Mouse (Mus musculus) lung, postnatal 0 days (tissue): Measurements from ENCODE around the gene Gpx5. TPM values are rescaled to one million over a fixed set of nuclear protein-coding genes. Genes with fewer than 3 reads are reported as not detected.
A peak's percentile ranks its signal among the peaks of the same experiment; 100 is the strongest.

Experiments used
- ATAC-seq: fragments of 200-750 bp; cut with Nextera tagmentation; 2 replicates; pipeline ENCODE4 v1.8.0; 2017; ENCODE audit warnings: moderate library complexity
- DNase-seq: peaks from one replicate; pipeline ENCODE4 v3.0.0-alpha.2; 2016; ENCODE audit warnings: low spot score
- H3K27ac ChIP-seq: fragments of 300-500 bp; sonication (generic); 2 replicates; pipeline ENCODE4 v1.5.1; 2014; ENCODE audit warnings: antibody characterized with exemption, mild to moderate bottlenecking, low read length, mixed read lengths
- H3K27me3 ChIP-seq: fragments of 300-500 bp; sonication (generic); replicated peaks from 2 replicates; pipeline ENCODE4 v1.6.1; 2014; ENCODE audit warnings: low read length, mixed read lengths; ENCODE audit not compliant: insufficient read depth
- H3K36me3 ChIP-seq: fragments of 300-500 bp; sonication (generic); 2 replicates; pipeline ENCODE4 v1.6.1; 2014; ENCODE audit warnings: low read length, mixed read lengths; ENCODE audit not compliant: insufficient read depth
- H3K4me1 ChIP-seq: fragments of 300-500 bp; sonication (generic); 2 replicates; pipeline ENCODE4 v1.6.1; 2014; ENCODE audit warnings: antibody characterized with exemption, low read depth, low read length, mixed read lengths; ENCODE audit not compliant: insufficient read depth
- H3K4me2 ChIP-seq: fragments of 300-500 bp; sonication (generic); replicated peaks from 2 replicates; pipeline ENCODE4 v1.6.1; 2014; ENCODE audit warnings: low read depth, mild to moderate bottlenecking, low read length, moderate library complexity, mixed read lengths
- H3K4me3 ChIP-seq: fragments of 300-500 bp; sonication (generic); 2 replicates; pipeline ENCODE4 v1.5.1; 2014; ENCODE audit warnings: low read depth, low read length
- H3K9ac ChIP-seq: fragments of 300-500 bp; sonication (generic); replicated peaks from 2 replicates; pipeline ENCODE4 v1.6.1; 2014; ENCODE audit warnings: low read depth, mild to moderate bottlenecking
- H3K9me3 ChIP-seq: fragments of 300-500 bp; sonication (generic); 2 replicates; pipeline ENCODE4 v1.6.1; 2016; ENCODE audit warnings: low read length, mixed read lengths
- CTCF ChIP-seq: IDR thresholded peaks from 2 replicates; pipeline ENCODE4 v1.5.1; 2016; ENCODE audit warnings: antibody characterized with exemption, mild to moderate bottlenecking
- EP300 ChIP-seq: IDR thresholded peaks from 2 replicates; pipeline ENCODE4 v1.6.1; 2016; ENCODE audit warnings: antibody characterized with exemption, mild to moderate bottlenecking, control low read depth
- WGBS: fragments of 180-500 bp; shearing (Covaris S2); extraction: QIAGEN DNeasy Blood & Tissue Kit; methylation state at CpG from one replicate; pipeline ENCODE4 v1.1.7; 2014; 5-methylcytosine and 5-hydroxymethylcytosine counted together
- polyA plus RNA-seq: library from polyadenylated mRNA; unstranded; fragments of >200 nt; fragmentation: Nextera tagmentation; extraction: Ambion mirVana; gene quantifications from 2 replicates; pipeline ENCODE4 v1.2.1, GENCODE M21; 2015

Gene Gpx5
- polyA plus RNA-seq, 1 experiment from 2014 or later: not detected

GRCm38 (mm10) chr13:21304483-21305066 lies 12.0 kb upstream of the Gpx5 start:
- Histone ChIP-seq H3K9me3 (no peaks in the 10 kb centered on the region), H3K4me3 (no peak overlapping the region), H3K4me2 (no peak overlapping the region), H3K27me3 (no peaks in the 10 kb centered on the region), H3K4me1 (no peaks in the 10 kb centered on the region), H3K36me3 (no peaks in the 10 kb centered on the region), H3K9ac (no peak overlapping the region), H3K27ac (no peak overlapping the region)
- no peak for TF ChIP-seq CTCF
- TF ChIP-seq EP300: no peak
- WGBS: 58% methylated on average over 3 of the region's 3 CpGs
- DNase-seq: no peak
- ATAC-seq: no peak

GRCm38 (mm10) chr13:21298557-21298956 lies 6.0 kb upstream of the Gpx5 start:
- H3K27ac ChIP-seq: no peak overlapping the region
- 33% methylated on average over 3 of the region's 3 CpGs for WGBS
- no peaks in the 10 kb centered on the region for H3K9me3 ChIP-seq
- H3K9ac ChIP-seq: no peak overlapping the region
- no peaks in the 10 kb centered on the region for H3K27me3 ChIP-seq
- no peak for DNase-seq
- TF ChIP-seq CTCF: no peak
- TF ChIP-seq EP300: no peak
- H3K4me1 ChIP-seq: no peaks in the 10 kb centered on the region
- H3K36me3 ChIP-seq: no peaks in the 10 kb centered on the region
- ATAC-seq: no peak
- no peak overlapping the region for H3K4me2 ChIP-seq
- no peak overlapping the region for H3K4me3 ChIP-seq

DNA sequence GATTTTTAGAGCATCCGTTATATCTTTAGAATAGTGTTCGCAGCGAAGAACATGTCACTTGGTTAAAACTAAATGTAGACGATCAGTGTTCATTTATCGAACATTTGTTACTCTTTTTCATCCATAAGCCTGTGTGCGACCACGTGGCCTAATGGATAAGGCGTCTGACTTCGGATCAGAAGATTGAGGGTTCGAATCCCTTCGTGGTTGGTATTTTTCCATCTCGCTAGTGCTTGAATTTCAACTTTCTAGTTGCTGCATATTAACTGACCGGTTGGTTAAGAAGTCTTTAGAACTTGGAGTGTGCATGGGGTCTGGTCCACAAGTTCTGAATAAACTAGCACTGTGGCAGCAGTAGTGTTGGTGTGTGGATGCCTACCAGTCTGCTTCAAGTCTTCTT lies 13.0 kb downstream of the Gpx5 start:
- peaks cover 5% of the 10 kb centered on the region; the same call in 1 of the 2 replicates for H3K4me1 ChIP-seq
- DNase-seq (peak; percentile 80), ATAC-seq (peak; percentile 75)
- TF ChIP-seq EP300 (0 out of 2 replicates have a peak, but pooled peaks have one; percentile 34), CTCF (no peak)
- H3K9ac ChIP-seq: no peak overlapping the region
- no peaks in the 10 kb centered on the region for H3K9me3 ChIP-seq
- peak overlapping the region; percentile 61 for H3K4me2 ChIP-seq
- WGBS: under 1% methylated on average over 13 of the region's 13 CpGs
- no peaks in the 10 kb centered on the region for H3K27me3 ChIP-seq
- H3K36me3 ChIP-seq: no peaks in the 10 kb centered on the region
- H3K27ac ChIP-seq: no peak overlapping the region
- peak overlapping the region; percentile 40 for H3K4me3 ChIP-seq

DNA sequence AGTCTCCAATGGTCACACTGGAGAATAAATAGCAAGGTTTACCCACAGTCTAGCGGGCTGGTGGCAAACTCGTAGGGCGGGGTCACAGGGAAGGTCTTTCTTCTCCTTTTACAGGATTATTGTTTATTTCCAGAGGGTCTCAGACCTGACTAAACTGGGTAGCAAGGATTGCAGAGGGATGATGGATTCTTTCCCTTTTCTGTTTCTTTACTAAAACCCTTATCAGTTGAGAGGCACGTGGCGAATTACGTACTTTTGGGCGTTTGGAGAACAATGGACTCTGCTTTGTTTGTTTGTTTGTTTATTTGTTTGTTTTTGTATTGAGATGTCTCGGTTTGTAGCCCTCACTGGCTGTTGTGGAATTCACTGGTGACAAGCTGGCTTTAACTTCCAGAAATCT lies 13.5 kb downstream of the Gpx5 start:
- TF ChIP-seq EP300: no peak
- no peak for TF ChIP-seq CTCF
- Histone ChIP-seq H3K27me3 (no peaks in the 10 kb centered on the region), H3K9ac (no peak overlapping the region), H3K27ac (no peak overlapping the region), H3K4me3 (peak overlapping the region; percentile 40), H3K4me2 (peak overlapping the region; percentile 61), H3K36me3 (no peaks in the 10 kb centered on the region), H3K4me1 (peaks cover 5% of the 10 kb centered on the region; the same call in 1 of the 2 replicates), H3K9me3 (no peaks in the 10 kb centered on the region)
- DNase-seq: no peak
- ATAC-seq: peak; percentile 6; the same call in 1 of the 2 replicates
- 4% methylated on average over 8 of the region's 8 CpGs for WGBS

- DNase-seq (no peak), ATAC-seq (no peak)
- Histone ChIP-seq H3K9me3 (no peaks in the 10 kb centered on the region), H3K36me3 (no peaks in the 10 kb centered on the region), H3K4me1 (peaks cover 5% of the 10 kb centered on the region; the same call in 1 of the 2 replicates), H3K27ac (no peak overlapping the region), H3K9ac (no peak overlapping the region; the same call in 1 of the 2 replicates), H3K27me3 (no peaks in the 10 kb centered on the region), H3K4me2 (peak overlapping the region; percentile 68), H3K4me3 (peak overlapping the region; percentile 50)
- 2% methylated on average over 9 of the region's 9 CpGs for WGBS
- TF ChIP-seq EP300 (no peak), CTCF (no peak)
Measured at GRCm38 (mm10) chr13:21276551-21276950, 16.0 kb downstream of the Gpx5 start.

DNA sequence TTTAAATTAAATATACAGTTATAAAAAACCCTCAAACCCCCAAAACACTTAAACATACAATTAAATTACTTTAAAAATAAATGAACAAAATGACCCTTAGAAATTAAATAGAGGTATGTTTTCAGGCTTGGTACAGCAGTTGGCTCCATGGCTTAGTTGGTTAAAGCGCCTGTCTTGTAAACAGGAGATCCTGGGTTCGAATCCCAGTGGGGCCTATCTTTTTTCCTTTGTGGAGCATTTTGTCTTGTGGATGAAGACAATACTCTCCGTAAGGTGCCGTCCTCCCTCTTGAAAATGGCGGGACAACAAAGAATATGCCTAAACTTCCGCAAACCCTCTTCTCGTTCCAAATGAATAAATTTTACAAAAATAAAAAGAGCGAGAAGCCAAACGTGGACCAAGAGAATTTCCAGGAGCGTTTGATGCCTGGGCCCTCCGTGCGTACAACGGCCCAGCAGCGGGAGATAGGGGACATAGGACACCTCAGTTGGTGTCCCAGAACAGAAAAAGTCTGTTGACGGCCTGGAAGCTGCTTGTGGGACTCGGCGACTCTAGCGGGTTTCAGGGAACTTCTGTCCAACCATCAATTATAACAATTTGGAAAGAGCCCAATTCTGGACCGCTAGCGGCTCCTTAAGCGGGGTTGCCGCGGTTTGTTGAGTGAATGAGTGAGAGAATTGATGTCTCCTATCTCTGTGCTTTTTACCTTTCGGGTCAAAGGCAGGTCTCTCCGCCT lies 16.5 kb downstream of the Gpx5 start:
- no peak for TF ChIP-seq CTCF
- no peak for TF ChIP-seq EP300
- Histone ChIP-seq H3K27ac (no peak overlapping the region), H3K9ac (peak overlapping the region; percentile 26; the same call in 1 of the 2 replicates), H3K27me3 (no peaks in the 10 kb centered on the region), H3K4me2 (peak overlapping the region; percentile 68), H3K4me1 (peaks cover 5% of the 10 kb centered on the region; the same call in 1 of the 2 replicates), H3K36me3 (no peaks in the 10 kb centered on the region), H3K4me3 (peak overlapping the region; percentile 50), H3K9me3 (no peaks in the 10 kb centered on the region)
- peak; percentile 38; the same call in 1 of the 2 replicates for ATAC-seq
- under 1% methylated on average over 25 of the region's 25 CpGs for WGBS
- DNase-seq: peak; percentile 34
